Mouse (Mus musculus) liver, adult (tissue): ENCODE measurements around the gene Nutf2.

Experiments used
- GATA4 ChIP-seq: IDR thresholded peaks from 2 replicates; pipeline ENCODE4 v1.6.1; 2014; ENCODE audit warnings: mild to moderate bottlenecking, low read length; ENCODE audit not compliant: insufficient replicate concordance

Nutf2 gene

DNA sequence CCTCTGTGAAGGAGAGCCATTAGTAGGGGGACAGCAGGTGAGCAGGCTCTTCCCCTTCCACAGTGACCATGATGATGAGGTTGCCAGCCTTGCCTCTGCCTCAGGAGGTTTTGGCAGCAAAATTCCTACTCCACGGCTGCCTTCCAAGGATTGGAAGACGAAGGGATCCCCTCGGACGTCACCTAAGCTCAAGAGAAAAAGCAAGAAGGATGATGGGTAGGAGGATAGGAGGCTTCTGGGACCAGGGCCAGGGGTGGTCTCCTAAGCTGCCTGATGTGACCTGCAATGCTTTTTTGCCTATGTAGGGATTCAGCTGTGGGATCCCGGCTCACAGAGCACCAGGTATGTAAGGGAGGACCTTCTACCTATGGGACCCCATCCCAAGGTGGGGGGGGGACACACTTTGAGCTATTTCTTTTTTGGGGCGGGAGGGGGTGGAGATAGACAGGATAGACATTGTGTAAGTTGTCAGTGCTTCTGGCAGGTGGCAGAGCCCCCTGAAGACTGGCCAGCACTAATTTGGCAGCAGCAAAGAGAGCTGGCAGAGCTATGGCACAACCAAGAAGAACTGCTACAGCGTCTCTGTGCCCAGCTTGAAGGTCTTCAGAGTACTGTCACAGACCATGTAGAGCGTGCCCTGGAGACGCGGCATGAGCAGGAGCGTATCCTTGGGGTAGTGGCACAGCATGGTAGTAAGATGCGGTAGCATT, 29.5 kb downstream of the Nutf2 start:
- no peak for TF ChIP-seq GATA4

DNA sequence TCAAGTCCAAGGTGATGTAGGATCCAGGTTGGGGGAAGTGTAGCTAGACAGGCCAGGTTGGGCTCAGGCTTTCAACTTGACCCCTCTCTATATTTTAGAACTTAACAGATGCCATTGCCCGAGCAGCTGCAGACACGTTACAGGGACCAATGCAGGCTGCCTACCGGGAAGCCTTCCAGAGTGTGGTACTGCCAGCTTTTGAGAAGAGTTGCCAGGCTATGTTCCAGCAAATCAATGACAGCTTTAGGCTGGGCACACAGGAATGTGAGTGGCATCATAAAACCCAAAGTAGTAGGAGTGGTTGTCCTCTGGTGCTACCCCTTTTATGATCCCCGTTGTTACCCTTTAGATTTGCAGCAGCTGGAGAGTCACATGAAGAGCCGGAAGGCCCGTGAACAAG, 30.5 kb downstream of the Nutf2 start:
- no peak for TF ChIP-seq GATA4

DNA sequence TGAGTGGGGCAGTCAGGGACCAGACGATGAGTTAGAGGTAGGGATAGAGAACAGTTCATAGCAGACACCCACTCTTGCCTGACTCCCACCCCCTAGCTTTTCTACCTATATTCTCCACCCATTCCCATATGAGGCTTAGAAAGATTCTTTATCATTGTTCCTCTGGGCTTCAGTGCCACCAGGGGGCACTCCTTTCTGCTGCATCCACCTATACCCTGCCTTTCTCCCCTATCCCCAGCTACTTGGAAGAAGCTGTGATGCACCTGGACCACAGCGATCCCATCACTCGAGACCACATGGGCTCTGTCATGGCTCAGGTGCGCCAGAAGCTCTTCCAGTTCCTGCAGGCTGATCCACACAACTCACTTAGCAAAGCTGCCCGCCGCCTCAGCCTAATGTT, 32.1 kb downstream of the Nutf2 start:
- no peak for TF ChIP-seq GATA4

DNA sequence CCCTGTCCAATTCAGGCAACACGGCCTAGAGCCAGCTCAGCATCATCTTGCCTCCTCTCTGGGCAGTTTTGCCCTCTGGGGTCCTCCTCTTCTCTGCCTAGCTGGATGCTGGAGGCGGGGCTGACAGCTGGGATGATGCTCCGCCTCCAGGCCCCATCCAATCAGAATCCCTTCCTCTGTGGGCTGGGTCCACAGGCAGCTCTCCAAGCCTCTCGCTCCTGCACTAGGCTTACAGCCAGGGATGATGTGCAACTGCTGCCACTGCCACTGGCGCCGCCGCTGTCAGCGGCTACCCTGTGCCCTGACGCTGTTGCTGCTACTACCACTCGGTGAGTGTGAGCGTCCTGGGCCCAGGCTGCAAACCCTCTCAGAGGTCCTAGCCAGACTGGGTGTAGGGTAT, 33.0 kb downstream of the Nutf2 start, which contains the start of gene Nrn1l:
Nrn1l (plus strand) TSS at position 229 of the 400 bp plus-strand sequence.
- TF ChIP-seq GATA4 = no peak

DNA sequence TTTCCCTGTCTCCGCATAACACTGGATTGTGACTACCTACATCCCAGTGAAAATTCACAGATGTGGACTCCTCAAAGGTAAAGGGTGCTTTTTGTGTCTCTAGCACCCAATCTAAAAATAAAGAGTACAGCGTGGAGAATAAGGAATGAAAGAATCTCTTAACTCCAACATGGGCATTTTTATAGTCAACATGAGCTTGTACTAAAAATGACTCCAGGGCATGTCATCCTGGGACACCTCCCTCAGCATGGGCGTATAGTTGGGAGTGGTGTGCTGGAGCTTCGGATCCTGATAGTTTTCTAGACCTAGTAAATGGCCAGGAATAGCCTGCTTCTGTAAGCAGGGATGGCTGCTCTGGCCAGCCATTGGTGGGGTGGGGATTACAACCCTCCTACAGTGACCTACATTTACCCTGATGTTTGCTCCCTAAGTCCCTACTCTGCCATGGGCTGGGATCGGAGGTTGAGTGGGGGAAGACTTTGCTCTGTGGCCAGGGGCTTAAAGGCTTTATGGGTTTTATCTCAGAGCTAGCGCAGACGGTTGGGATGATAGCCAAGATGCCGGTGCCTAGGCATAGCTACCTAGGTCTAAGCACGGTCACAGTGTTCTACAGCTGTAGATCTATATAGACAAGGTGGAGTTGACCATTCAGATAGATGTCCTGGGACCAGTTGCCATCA, 37.6 kb downstream of the Nutf2 start:
- no peak for TF ChIP-seq GATA4

DNA sequence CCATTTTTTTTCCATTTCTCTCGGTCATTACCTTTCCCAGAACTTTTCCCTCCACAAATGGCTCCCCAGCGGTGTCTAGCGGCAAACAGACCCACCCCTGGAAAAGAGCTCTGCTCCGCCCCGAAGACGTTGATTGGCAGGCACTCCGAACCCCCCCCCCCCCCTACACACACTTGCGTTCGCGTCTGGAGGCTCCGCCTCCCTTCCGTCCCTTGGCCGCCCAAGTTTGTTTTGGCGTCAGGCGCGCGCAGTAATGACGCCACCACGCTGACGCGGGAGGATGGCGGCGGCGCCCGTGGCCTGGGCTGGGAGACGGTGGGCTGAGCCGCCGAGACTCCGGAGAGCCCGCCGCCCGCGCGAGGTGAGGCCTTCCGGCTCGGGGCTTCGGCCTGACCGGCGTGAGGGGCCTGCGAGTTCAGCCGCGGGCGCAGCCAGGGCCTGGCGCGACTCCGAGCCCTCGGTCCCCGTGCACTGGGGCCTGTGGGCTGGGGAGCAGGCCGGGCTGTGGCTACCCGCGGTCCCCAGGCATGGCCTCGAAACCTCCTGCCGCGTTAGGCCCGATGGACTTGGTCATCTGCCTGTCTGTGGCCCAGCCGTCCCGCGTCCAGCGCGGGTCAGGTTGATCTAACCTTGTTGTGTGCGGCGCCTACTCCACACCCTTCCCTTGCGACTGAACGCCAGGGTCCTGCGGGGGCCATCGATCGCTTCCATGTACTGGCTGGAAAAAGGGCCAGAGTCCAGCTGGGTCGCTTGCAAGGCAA, 40.0 kb downstream of the Nutf2 start, which contains the start of gene Pskh1:
Pskh1 (plus strand) TSS at position 262 of the 761 bp plus-strand sequence.
- TF ChIP-seq GATA4 = no peak

DNA sequence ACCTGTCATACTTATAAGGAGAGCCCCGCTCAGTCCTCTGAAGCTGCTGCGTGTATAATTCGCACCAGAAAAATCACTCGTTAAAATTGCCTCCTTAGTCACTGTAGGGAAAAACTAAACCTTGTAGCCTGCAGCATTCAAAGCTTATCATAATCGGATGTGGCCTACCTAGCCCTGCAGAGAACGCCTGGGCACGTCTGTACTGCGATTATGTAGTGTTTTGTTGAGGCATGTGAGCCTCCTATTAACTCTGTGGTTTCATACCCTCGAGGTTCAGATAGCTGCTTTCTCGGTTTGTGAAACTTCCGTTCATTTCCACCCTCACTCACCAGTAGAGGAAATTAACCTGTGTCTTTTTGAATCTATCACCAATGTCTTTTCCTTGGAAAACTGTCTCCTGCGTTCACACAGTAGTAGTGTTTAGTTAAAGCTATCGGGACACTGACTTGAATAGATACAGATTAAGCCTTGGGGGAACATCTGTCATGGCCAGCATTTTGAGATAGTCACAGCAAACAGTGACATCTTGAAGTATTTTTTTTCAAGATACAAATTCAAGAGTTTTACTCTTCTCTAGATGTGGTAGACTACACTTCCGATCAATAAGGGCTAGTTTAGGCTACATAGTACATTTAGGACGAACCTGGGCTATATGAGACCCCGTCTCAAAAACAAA, 40.7 kb downstream of the Nutf2 start:
- no peak for TF ChIP-seq GATA4

- TF ChIP-seq GATA4 = no peak
These were observed 59.0 kb downstream of the Nutf2 start for GRCm38 (mm10) chr8:105919390-105919789.

- no peak for TF ChIP-seq GATA4
These were observed 64.7 kb downstream of the Nutf2 start for GRCm38 (mm10) chr8:105925123-105925522.
